Mouse (Mus musculus) heart, postnatal 0 days (tissue): ENCODE measurements at regions not wholly inside any gene's neighbourhood (a gene's known extent, or its start where the extent isn't known, plus 50 kb on each side); places are given as distances from the start of the nearest gene placed in this dataset.

Experiments
- ATAC-seq: fragments of 200-750 bp; cut with Nextera tagmentation; 2 replicates; pipeline ENCODE4 v1.8.0; 2017; ENCODE audit warnings: low read depth, moderate number of reproducible peaks, moderate library complexity; ENCODE audit not compliant: insufficient read depth
- DNase-seq: peaks from one replicate; pipeline ENCODE4 v3.0.0-alpha.2; 2016; ENCODE audit warnings: low spot score
- H3K27ac ChIP-seq: fragments of 300-500 bp; sonication (generic); 2 replicates; pipeline ENCODE4 v1.5.1; 2014; ENCODE audit warnings: low read depth, mild to moderate bottlenecking
- H3K27me3 ChIP-seq: fragments of 300-500 bp; sonication (generic); 2 replicates; pipeline ENCODE4 v1.6.1; 2014; ENCODE audit warnings: low read length, mixed read lengths; ENCODE audit not compliant: control insufficient read depth, insufficient read depth
- H3K36me3 ChIP-seq: fragments of 300-500 bp; sonication (generic); replicated peaks from 2 replicates; pipeline ENCODE4 v1.6.1; 2014; ENCODE audit warnings: low read length, mixed read lengths; ENCODE audit not compliant: control insufficient read depth, insufficient read depth
- H3K4me1 ChIP-seq: fragments of 300-500 bp; sonication (generic); 2 replicates; pipeline ENCODE4 v1.6.1; 2014; ENCODE audit warnings: antibody characterized with exemption; ENCODE audit not compliant: control insufficient read depth, insufficient read depth
- H3K4me2 ChIP-seq: fragments of 300-500 bp; sonication (generic); 2 replicates; pipeline ENCODE4 v1.6.1; 2014; ENCODE audit warnings: low read depth, mild to moderate bottlenecking, low read length, moderate library complexity
- H3K4me3 ChIP-seq: fragments of 300-500 bp; sonication (generic); 2 replicates; pipeline ENCODE4 v1.5.1; 2014; ENCODE audit warnings: low read depth, low read length
- H3K9ac ChIP-seq: fragments of 300-500 bp; sonication (generic); replicated peaks from 2 replicates; pipeline ENCODE4 v1.6.1; 2014; ENCODE audit warnings: low read depth, low read length, mixed read lengths
- H3K9me3 ChIP-seq: fragments of 300-500 bp; sonication (generic); replicated peaks from 2 replicates; pipeline ENCODE4 v1.6.1; 2016; ENCODE audit warnings: low read length; ENCODE audit not compliant: control insufficient read depth
- CTCF ChIP-seq: IDR thresholded peaks from 2 replicates; pipeline ENCODE4 v1.5.1; 2016; ENCODE audit warnings: antibody characterized with exemption, control low read depth, low read depth
- EP300 ChIP-seq: IDR thresholded peaks from 2 replicates; pipeline ENCODE4 v1.6.1; 2016; ENCODE audit warnings: antibody characterized with exemption, low read depth
- WGBS: fragments of 180-500 bp; shearing (Covaris S2); extraction: QIAGEN DNeasy Blood & Tissue Kit; methylation state at CpG from one replicate; pipeline ENCODE4 v1.1.7; 2014; 5-methylcytosine and 5-hydroxymethylcytosine counted together

DNA sequence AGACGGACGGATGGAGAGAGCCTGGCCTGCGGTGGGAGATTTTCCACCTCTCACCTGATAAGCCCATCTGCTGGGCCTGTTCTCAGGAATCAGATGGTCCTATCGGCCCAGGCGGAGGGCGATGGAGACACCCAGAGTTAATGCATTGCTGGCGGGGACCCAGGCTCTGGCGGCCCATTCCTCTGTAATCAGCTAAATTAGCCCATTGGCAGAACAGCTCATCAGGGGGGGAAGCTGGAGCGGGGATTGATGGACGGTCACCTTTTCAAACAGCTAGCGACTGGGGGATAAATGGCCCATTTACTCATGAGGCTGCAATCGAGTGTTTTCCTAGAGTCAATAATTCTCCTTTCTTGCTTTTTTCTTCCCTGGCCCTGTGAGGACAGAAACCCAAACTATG is 296.5 kb downstream of the Med13l start:
- ATAC-seq, result no peak

DNA sequence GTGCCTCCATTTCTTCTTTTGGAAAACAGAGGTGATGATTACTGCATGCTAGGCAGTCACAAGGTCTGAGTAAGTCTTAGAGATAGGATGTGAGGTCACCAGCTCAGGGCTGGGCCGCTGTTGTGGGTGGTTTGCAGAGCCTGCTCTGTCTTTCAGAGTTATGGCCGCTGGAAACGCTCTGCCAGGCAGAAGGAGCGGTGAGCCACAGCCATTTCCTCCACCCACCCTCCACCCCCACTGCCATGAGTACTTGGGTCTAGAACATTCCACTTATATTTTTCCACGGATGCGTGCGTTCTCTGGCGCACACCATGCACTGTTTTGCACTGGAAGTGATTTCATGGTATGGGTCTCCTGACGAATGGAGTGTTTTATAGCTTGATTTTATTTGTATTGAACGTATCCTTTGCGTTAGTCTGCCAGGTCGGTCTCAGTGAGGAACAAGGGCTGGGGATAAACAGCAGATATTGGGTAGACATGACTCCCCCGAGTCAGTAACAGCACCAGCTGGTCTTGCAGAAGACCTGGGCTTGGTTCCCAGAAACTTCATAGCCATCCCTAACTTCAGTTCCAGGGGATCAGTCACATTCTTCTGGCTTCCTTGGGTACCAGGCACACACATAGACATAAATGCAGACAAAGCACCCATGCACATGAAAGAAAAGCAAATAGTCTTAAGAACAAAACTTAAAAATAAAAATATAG is 300.8 kb downstream of the Med13l start:
- WGBS, result 79% methylated on average over 13 of the region's 13 CpGs
- Histone ChIP-seq H3K27ac (no peak overlapping the region), H3K4me3 (no peak overlapping the region), H3K9ac (no peak overlapping the region), H3K9me3 (peaks cover 13% of the 10 kb centered on the region; the same call in 1 of the 2 replicates), H3K27me3 (no peaks in the 10 kb centered on the region), H3K36me3 (no peaks in the 10 kb centered on the region), H3K4me2 (no peak overlapping the region), H3K4me1 (no peaks in the 10 kb centered on the region)
- TF ChIP-seq EP300, result no peak
- ATAC-seq, result no peak
- DNase-seq, result no peak

More for the DNA sequence above, 296.5 kb downstream of the Med13l start:
- TF ChIP-seq EP300 (no peak), CTCF (no peak)
- Histone ChIP-seq H3K4me2 (no peak overlapping the region), H3K27ac (no peak overlapping the region), H3K9me3 (no peaks in the 10 kb centered on the region), H3K27me3 (no peaks in the 10 kb centered on the region), H3K9ac (no peak overlapping the region), H3K4me1 (no peaks in the 10 kb centered on the region), H3K4me3 (no peak overlapping the region), H3K36me3 (no peaks in the 10 kb centered on the region)
- 32% methylated on average over 12 of the region's 12 CpGs for WGBS
- DNase-seq, result no peak

DNA sequence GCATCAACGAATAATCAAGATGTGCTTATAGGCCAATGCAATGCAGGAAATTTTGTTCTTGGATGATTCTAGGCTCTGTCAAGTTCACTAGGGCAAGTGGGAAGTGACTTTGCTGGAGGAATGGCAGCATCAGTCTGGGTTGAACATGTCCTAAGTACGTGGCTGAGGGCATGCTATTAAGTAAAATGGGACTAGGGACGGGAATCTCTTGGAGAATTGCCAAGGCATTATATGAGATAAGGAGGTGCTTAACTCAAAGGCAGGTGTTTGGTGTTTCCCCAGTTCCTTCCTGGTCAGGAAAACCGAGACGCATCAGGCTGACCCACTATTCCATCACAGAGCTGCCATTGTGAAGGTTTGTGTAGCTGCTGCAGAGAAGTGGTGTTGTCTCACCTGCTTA is 307.0 kb downstream of the Med13l start:
- Histone ChIP-seq H3K4me1 (no peaks in the 10 kb centered on the region), H3K9ac (no peak overlapping the region), H3K27me3 (0 out of 2 replicates have a peak, but pooled peaks cover 2% of the 10 kb centered on the region), H3K27ac (no peak overlapping the region), H3K9me3 (peaks cover 8% of the 10 kb centered on the region; the same call in 1 of the 2 replicates), H3K4me3 (no peak overlapping the region), H3K4me2 (no peak overlapping the region), H3K36me3 (no peaks in the 10 kb centered on the region)
- no peak for DNase-seq
- 56% methylated on average over 5 of the region's 5 CpGs for WGBS
- no peak for ATAC-seq
- TF ChIP-seq EP300, result no peak
- TF ChIP-seq CTCF, result no peak

DNA sequence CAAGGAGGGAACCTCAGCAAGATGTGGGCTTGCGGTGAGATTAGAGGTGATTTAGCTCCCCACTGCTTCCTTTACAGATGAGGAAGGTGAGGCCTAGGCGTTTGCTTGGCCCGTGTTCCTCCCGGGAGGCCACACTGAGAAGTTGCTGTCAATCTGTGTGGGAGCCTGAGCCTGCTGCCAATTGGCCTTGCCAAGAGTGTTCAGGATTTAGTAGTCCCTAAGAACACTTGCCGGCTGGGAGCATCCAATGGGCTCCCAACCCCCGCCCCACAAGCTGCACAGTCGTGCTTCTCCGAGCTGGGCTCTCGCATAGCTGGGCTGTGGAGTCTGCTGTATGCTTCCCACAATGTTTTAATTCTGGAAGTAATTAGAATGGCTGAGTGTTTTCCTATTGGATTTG is 308.9 kb downstream of the Med13l start:
- Histone ChIP-seq H3K36me3 (no peaks in the 10 kb centered on the region), H3K27ac (no peak overlapping the region), H3K9ac (no peak overlapping the region), H3K27me3 (peaks cover 10% of the 10 kb centered on the region), H3K9me3 (0 out of 2 replicates have a peak, but pooled peaks cover 3% of the 10 kb centered on the region), H3K4me3 (no peak overlapping the region), H3K4me1 (no peaks in the 10 kb centered on the region), H3K4me2 (no peak overlapping the region)
- ATAC-seq (no peak), DNase-seq (no peak)
- no peak for TF ChIP-seq CTCF
- no peak for TF ChIP-seq EP300
- WGBS, result 71% methylated on average over 9 of the region's 9 CpGs

DNA sequence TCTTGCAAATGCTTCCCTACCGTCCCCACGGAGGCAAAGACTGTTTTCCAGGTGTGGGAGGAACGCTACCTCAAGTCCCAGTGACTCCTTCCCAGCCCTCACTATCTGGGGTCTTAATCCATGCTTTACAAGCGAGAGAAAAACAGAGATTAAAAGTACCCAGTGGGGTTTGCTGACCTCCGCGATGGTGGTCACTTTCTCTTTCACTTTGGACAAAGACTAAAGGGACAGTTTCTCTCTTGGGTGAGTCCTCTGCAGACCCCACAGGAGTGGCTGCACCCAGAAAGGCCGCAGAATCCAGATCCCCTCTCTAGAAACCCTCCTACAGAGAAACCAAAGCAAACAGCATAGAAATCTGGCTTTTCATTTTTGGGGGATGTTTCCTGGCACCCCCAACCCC is 313.4 kb downstream of the Med13l start:
- Histone ChIP-seq H3K27ac (no peak overlapping the region), H3K9me3 (no peaks in the 10 kb centered on the region), H3K4me3 (no peak overlapping the region), H3K9ac (no peak overlapping the region), H3K36me3 (no peaks in the 10 kb centered on the region), H3K27me3 (peaks cover 52% of the 10 kb centered on the region), H3K4me1 (no peaks in the 10 kb centered on the region), H3K4me2 (no peak overlapping the region; the same call in 1 of the 2 replicates)
- ATAC-seq (no peak), DNase-seq (no peak)
- TF ChIP-seq CTCF (no peak), EP300 (no peak)
- 48% methylated on average over 7 of the region's 7 CpGs for WGBS

DNA sequence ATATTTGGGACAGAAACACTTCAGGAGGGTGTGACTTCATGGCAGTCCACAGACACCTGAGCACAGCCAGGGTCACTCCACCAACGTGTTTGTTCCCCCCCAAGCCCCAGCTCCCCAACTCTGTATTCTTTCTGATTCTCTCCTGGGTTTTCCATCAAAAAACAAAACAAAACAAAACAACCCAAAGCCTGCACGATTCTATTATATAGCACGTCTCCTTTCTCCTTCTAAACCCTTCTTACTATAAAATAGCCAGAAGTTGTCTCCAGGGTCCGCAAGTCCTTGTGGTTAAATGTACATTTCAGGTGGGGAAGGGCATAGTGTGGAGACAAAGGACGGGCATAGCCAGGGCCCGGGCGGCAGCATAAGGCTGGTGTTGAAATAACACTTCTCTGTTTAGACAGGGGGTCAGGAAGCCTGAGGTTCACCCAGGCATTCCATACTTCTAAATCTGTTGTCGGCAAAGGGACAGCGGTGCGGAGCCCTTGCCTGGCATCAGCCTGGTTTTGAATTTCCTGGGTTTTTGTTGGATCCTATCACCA is 314.7 kb downstream of the Med13l start:
- no peak for DNase-seq
- H3K4me3 ChIP-seq, result no peak overlapping the region
- H3K4me2 ChIP-seq, result no peak overlapping the region
- no peaks in the 10 kb centered on the region for H3K4me1 ChIP-seq
- ATAC-seq, result no peak
- no peak overlapping the region for H3K9ac ChIP-seq
- H3K27ac ChIP-seq, result no peak overlapping the region
- no peaks in the 10 kb centered on the region for H3K36me3 ChIP-seq
- TF ChIP-seq CTCF, result no peak
- TF ChIP-seq EP300, result no peak
- WGBS, result 56% methylated on average over 10 of the region's 10 CpGs
- H3K27me3 ChIP-seq, result peaks cover 59% of the 10 kb centered on the region
- no peaks in the 10 kb centered on the region for H3K9me3 ChIP-seq
